Mouse (Mus musculus) liver, embryonic 13.5 days (tissue): ENCODE data around the gene Rpl7a. TPM values are rescaled to one million over a fixed set of nuclear protein-coding genes. Genes with fewer than 3 reads are reported as not detected.

Experiments
- ATAC-seq: fragments of 200-750 bp; cut with Nextera tagmentation; 2 replicates; pipeline ENCODE4 v1.8.0; 2017; ENCODE audit warnings: low read depth, mild to moderate bottlenecking, moderate number of reproducible peaks, moderate library complexity
- DNase-seq: peaks from one replicate; pipeline ENCODE4 v3.0.0; 2022
- H3K27ac ChIP-seq: fragments of 300-500 bp; sonication (generic); 2 replicates; pipeline ENCODE4 v1.5.1; 2015; ENCODE audit warnings: moderate library complexity, mild to moderate bottlenecking, inconsistent platforms
- H3K27me3 ChIP-seq: fragments of 300-500 bp; sonication (generic); 2 replicates; pipeline ENCODE4 v1.6.1; 2015; ENCODE audit warnings: mild to moderate bottlenecking, inconsistent platforms
- H3K36me3 ChIP-seq: fragments of 300-500 bp; sonication (generic); 2 replicates; pipeline ENCODE4 v1.6.1; 2015; ENCODE audit warnings: mild to moderate bottlenecking, inconsistent platforms
- H3K4me1 ChIP-seq: fragments of 300-500 bp; sonication (generic); replicated peaks from 2 replicates; pipeline ENCODE4 v1.6.1; 2015; ENCODE audit warnings: inconsistent platforms
- H3K4me2 ChIP-seq: fragments of 300-500 bp; sonication (generic); 2 replicates; pipeline ENCODE4 v1.6.1; 2015; ENCODE audit warnings: inconsistent platforms, mild to moderate bottlenecking, moderate library complexity
- H3K4me3 ChIP-seq: fragments of 300-500 bp; sonication (generic); replicated peaks from 2 replicates; pipeline ENCODE4 v1.5.1; 2015; ENCODE audit warnings: mild to moderate bottlenecking, inconsistent platforms
- H3K9ac ChIP-seq: fragments of 300-500 bp; sonication (generic); 2 replicates; pipeline ENCODE4 v1.6.1; 2015; ENCODE audit warnings: mild to moderate bottlenecking, inconsistent platforms
- H3K9me3 ChIP-seq: fragments of 300-500 bp; sonication (generic); replicated peaks from 2 replicates; pipeline ENCODE4 v1.6.1; 2016; ENCODE audit warnings: inconsistent platforms
- WGBS: fragments of 180-500 bp; shearing (Covaris S2); methylation state at CpG from one replicate; pipeline ENCODE4 v1.1.7; 2015; ENCODE audit not compliant: insufficient replicate concordance; 5-methylcytosine and 5-hydroxymethylcytosine counted together
- polyA plus RNA-seq: library from polyadenylated mRNA; unstranded; fragments of >200 nt; fragmentation: Nextera tagmentation; extraction: Ambion mirVana; gene quantifications from 2 replicates; pipeline ENCODE4 v1.2.1, GENCODE M21; 2015

The Rpl7a gene
- polyA plus RNA-seq, 1 experiment from 2014 or later, result 577 TPM

- no peaks in the 10 kb centered on the region for H3K9me3 ChIP-seq
- no peak overlapping the region for H3K4me3 ChIP-seq
- no peaks in the 10 kb centered on the region for H3K27me3 ChIP-seq
- DNase-seq (no peak), ATAC-seq (no peak)
- H3K9ac ChIP-seq, result no peak overlapping the region
- no peak overlapping the region for H3K27ac ChIP-seq
- H3K36me3 ChIP-seq, result peaks cover 61% of the 10 kb centered on the region
- 72% methylated on average over 4 of the region's 4 CpGs for WGBS
- peaks cover 41% of the 10 kb centered on the region for H3K4me1 ChIP-seq
- H3K4me2 ChIP-seq, result no peak overlapping the region
Measured at GRCm38 (mm10) chr2:26960756-26961155, 50.2 kb downstream of the Rpl7a start.

Other genes starting within 250 kb of the Rpl7a start
- not detected in 2 replicates for gene Lcn4, start 239.5 kb upstream of the Rpl7a start, polyA plus RNA-seq
- gene Abo, start 45.8 kb upstream of the Rpl7a start, polyA plus RNA-seq, result not detected in 2 replicates
- gene Surf6, start 7.9 kb upstream of the Rpl7a start, polyA plus RNA-seq, result 14.8 and 17.8 TPM in 2 replicates
- gene Med22, start 87 bp upstream of the Rpl7a start, polyA plus RNA-seq, result 24.6 and 25.9 TPM in 2 replicates
- gene Surf2, start 5.6 kb downstream of the Rpl7a start, polyA plus RNA-seq, result 36.6 and 41.6 TPM in 2 replicates
- gene Surf1, start 5.8 kb downstream of the Rpl7a start, polyA plus RNA-seq, result 39.7 and 43.6 TPM in 2 replicates
- 105 and 116 TPM in 2 replicates for gene Surf4, start 23.2 kb downstream of the Rpl7a start, polyA plus RNA-seq
- gene Stkld1, start 23.3 kb downstream of the Rpl7a start, polyA plus RNA-seq, result 0.08 and 0.09 TPM in 2 replicates
- gene Rexo4, start 53.6 kb downstream of the Rpl7a start, polyA plus RNA-seq, result 24.8 and 29.7 TPM in 2 replicates
- gene Adamts13, start 62.7 kb downstream of the Rpl7a start, polyA plus RNA-seq, result 1.0 and 1.2 TPM in 2 replicates
- 12.6 and 13.4 TPM in 2 replicates for gene Cacfd1, start 99.2 kb downstream of the Rpl7a start, polyA plus RNA-seq
- 0.13 and 0.20 TPM in 2 replicates for gene Slc2a6, start 117.2 kb downstream of the Rpl7a start, polyA plus RNA-seq
- 0.70 and 0.83 TPM in 2 replicates for gene Mymk, start 161.4 kb downstream of the Rpl7a start, polyA plus RNA-seq
- gene Adamtsl2, start 168.6 kb downstream of the Rpl7a start, polyA plus RNA-seq, result 0.64 and 0.65 TPM in 2 replicates
- gene Fam163b, start 231.7 kb downstream of the Rpl7a start, polyA plus RNA-seq, result 0.03 TPM in 1 of 2 replicates, not detected in the other